Mouse (Mus musculus) lung, adult 2 months (tissue): ENCODE measurements around the gene Tmem88b. TPM values are rescaled to one million over a fixed set of nuclear protein-coding genes. Genes with fewer than 3 reads are reported as not detected.
"Not testable (repeated sequence)": the region's sequence is repeated elsewhere in the genome, so short reads cannot be mapped to it uniquely, and the experiment has no call there.

Source experiments
- DNase-seq: peaks from one replicate; pipeline ENCODE4 v3.0.0; 2022
- H3K4me1 ChIP-seq: fragments of 200-500 bp; 2 replicates; pipeline ENCODE4 v1.6.1; 2011; ENCODE audit warnings: low read length; ENCODE audit not compliant: control insufficient read depth, insufficient read depth
- H3K4me3 ChIP-seq: fragments of 200-500 bp; replicated peaks from 2 replicates; pipeline ENCODE3; 2011; ENCODE audit warnings: low read depth, mild to moderate bottlenecking, control low read depth, low read length; ENCODE audit errors: extremely low read depth
- CTCF ChIP-seq: fragments of 200-500 bp; IDR thresholded peaks from 2 replicates; pipeline ENCODE4 v1.5.1; 2011; ENCODE audit warnings: mild to moderate bottlenecking, low read length, control low read depth; ENCODE audit not compliant: insufficient read depth
- POLR2A ChIP-seq: fragments of 200-500 bp; IDR thresholded peaks from 2 replicates; pipeline ENCODE4 v1.6.1; 2011; ENCODE audit warnings: low read depth, mild to moderate bottlenecking, control low read depth, low read length, borderline replicate concordance; ENCODE audit errors: extremely low read depth
- WGBS: fragments of 180-500 bp; shearing (Covaris S2); methylation state at CpG from one replicate; pipeline ENCODE4 v1.1.7; 2018; 5-methylcytosine and 5-hydroxymethylcytosine counted together
- polyA plus RNA-seq: library from polyadenylated mRNA; depleted of rRNA; stranded (reverse); fragments of >200 nt; gene quantifications from 2 replicates; pipeline ENCODE4 v1.2.3, GENCODE M21; 2012

Tmem88b gene
- polyA plus RNA-seq, 1 experiment, result 0.38 TPM

DNA sequence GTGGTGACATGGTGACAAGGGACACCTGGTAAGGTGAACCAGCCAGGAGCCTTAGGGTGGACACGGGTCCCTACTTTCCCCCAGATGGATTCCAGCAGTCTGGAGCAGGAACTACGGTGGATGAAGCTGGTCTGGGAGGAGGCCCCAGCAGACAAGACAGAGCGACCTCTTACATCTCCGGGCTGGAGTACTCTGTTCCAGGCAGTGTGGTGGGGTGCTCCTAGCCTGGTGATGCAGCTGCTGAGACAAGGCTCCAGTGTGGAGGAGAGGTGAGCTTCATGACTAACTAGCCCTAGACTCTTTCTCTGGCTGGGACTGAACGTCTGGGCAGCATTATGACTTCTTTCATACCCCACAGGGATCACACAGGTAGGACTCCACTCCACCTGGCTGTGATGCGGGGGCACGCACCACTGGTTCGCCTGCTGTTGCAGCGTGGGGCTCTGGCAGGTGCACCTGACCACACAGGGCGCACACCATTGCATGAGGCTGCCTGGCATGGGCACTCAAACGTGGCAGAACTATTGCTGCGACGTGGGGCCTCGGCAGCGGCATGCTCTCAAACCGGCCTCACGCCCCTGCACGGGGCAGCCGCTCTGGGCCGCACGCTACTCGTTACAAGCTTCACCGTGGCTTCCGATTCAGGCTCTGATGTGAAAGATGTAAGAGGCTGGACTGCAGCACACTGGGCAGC, 5.7 kb upstream of the Tmem88b start:
- DNase-seq, result no peak
- Histone ChIP-seq H3K4me3 (no peak overlapping the region), H3K4me1 (no peaks in the 10 kb centered on the region)
- TF ChIP-seq POLR2A (no peak), CTCF (no peak)
- WGBS, result 78% methylated on average over 24 of the region's 24 CpGs

DNA sequence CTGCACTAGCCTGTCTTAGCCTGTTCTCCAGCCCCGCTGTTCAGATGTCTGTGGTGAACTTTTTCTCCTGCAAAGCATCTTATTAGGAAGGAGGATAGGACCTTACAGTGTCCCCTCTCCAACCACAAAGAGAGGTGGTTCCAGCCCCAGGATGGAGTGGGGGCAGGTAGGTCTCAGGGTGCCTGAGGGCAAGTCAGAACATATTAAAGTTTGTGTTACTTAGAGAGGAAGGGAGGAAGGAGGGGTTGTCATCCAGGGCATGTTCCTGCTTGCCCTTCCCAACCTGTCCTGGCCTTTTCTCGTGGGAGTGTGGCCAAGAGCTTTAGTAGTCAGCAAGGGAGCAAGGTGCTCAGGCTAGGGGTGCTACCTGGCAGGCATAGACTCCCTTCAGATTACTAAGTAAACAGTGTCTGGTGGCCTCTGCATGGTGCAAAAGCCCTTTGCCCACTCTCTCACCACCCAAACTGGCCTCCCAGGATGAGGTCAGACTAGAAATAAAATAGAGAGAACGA, 5.0 kb upstream of the Tmem88b start:
- Histone ChIP-seq H3K4me3 (no peak overlapping the region), H3K4me1 (no peaks in the 10 kb centered on the region)
- 47% methylated on average over 3 of the region's 3 CpGs for WGBS
- TF ChIP-seq POLR2A (no peak), CTCF (no peak)
- DNase-seq, result no peak

DNA sequence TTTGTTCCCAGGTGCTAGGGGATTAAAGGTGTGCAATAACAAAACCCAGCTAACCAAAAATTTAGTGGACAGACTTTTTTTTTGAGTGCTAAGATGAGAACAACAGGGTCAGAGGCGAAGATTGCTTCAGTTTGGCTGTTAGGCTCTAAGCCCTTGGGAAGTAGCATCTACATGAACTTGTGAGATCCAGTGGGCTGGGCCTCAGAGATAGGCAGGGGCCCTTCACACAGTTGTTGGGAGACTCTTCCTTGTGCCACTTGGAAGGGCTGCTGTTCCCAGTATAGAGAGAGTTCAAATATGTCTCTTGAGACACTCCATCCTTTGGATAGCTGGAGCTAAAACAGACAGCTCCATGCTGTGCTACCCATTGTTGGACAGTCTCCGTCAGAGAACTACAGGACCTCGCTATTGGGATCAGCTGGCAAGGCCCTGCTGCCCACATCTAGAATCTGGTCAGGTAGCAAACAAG, 4.4 kb upstream of the Tmem88b start, which contains the start of gene Ankrd65:
Ankrd65 (plus strand) TSS at position 419 of the 469 bp plus-strand sequence.
- H3K4me3 ChIP-seq, result no peak within 1 kb of the TSS
- DNase-seq, result no peak
- no peaks in the 10 kb centered on the region for H3K4me1 ChIP-seq
- no peak for TF ChIP-seq POLR2A
- no peak for TF ChIP-seq CTCF
- 77% methylated on average over 3 of the region's 3 CpGs for WGBS

DNA sequence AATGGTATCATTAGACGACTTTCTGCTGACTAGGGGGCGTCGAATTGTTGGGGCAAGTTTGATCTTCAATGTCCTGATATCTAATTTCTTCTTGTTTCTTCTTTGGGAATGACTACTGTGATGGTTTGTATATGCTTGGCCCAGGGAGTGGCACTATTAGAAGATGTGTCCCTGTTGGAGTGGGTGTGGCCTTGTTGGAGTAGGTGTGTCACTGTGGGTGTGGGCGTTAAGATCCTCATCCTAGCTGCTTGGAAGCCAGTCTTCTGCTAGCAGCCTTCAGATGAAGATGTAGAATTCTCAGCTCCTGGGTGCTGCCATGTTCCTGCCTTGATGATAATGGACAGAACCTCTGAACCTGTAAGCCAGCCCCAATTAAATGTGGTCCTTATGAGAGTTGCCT, 3.2 kb upstream of the Tmem88b start:
- DNase-seq, result not testable (repeated sequence)
- 77% methylated on average over 4 of the region's 4 CpGs for WGBS

DNA sequence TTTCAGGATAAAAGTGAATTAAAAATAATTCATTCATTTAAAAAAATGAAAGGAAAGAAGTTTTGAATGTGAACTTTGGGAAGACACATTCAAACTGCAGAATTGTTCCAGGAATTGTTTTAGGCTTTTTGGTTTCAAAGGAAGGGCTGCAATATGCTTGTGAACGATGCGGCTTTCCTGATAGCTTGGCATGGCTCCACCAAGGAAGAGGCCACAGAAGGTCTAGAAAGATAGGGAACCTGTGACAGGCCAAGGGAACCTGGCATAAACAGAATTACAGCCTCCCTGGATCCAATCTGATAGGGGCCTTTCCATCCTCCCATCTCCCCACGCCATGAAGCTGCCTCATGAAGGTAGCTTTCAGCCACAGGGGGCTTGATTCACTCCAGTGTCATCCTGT, 2.6 kb upstream of the Tmem88b start:
- H3K4me3 ChIP-seq, result no peak overlapping the region
- 61% methylated on average over 3 of the region's 3 CpGs for WGBS
- no peak for DNase-seq
- TF ChIP-seq CTCF, result no peak
- TF ChIP-seq POLR2A, result no peak
- H3K4me1 ChIP-seq, result no peaks in the 10 kb centered on the region

More for the DNA sequence above, 3.2 kb upstream of the Tmem88b start:
- not testable (repeated sequence) for H3K4me1 ChIP-seq, H3K4me3 ChIP-seq

DNA sequence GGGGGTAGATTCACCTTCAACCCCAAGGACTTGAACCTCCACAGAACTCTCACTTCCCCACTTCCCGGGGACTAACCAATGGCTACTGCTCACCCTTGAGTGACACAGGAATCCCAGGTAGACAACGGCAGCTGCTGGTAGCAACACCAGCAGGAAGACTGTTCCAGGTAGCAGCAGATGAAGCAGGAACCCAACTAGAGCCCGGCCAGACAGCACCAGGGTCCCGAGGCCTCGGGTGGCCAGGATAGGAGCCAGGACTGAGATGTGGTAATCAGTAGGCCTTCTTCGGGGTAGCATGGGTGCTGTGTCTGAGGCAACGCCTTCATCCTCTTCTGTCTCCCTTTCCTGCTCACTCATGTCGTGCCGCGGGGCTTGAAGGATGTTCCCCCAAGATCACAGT, 428 bp downstream of the Tmem88b start:
- 83% methylated on average over 10 of the region's 10 CpGs for WGBS
- no peak for DNase-seq
- no peak overlapping the region for H3K4me3 ChIP-seq
- no peak for TF ChIP-seq POLR2A
- TF ChIP-seq CTCF, result no peak
- H3K4me1 ChIP-seq, result no peaks in the 10 kb centered on the region

DNA sequence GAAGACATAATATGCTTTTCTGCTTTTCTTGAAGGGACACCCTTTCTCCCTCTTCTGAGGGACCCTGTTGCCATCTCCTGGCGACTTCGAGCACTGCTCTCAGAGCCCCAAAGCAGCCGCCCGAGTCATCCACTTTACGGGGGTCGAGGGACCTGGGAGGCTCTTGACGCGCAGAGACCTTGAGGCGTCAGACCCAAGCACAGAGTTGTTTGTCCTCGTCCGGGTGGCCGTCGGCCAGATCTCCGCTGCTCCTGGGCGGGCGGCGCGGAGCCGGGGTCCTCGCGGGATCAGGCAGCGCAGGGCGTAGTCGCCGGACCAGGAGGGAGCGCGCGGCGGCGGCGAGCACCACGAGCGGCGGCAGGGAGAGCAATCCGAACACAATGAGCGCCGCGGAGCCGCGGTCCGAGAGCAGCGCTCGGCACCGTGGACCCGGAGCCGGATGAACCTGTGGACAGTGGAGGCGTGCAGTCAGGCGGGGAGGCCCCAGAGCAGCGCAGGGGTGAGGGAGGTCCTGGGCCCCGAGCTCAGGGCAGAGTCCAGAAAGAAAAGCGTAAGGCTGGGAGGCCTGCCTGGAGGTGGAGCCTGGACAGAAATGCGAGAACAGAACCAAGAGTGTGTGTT, 1.5 kb downstream of the Tmem88b start:
- peak overlapping the region; percentile 70 for H3K4me3 ChIP-seq
- WGBS, result under 1% methylated on average over 52 of the region's 52 CpGs

DNA sequence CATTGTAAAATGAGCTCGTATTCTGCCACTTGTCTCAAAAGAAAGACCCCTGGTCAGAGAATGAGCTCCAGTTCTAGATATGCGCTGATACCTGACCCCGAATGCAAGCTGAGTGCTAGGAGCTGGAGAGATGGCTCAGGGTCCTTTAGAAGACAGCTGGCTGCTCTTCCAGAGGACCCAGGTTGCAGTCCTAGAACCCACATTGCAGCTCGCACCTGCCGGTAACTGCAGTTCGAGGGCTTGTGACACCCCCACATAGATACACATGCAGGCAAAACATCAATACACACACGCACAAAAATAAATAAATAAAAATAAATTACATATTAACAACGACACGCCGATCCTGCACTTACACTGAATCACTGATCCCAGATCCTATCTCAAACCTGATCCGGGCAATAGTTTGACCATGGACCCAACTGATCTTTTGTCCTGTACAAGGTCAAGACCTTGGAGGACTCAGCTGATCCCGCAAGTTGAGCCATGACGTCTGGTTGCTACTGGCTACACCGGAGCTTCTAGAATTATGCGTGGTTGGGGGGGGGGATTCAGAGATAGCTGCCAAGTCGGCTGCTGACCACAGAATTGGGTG, 2.1 kb downstream of the Tmem88b start:
- TF ChIP-seq POLR2A (no peak), CTCF (no peak)
- Histone ChIP-seq H3K4me3 (no peak overlapping the region), H3K4me1 (no peaks in the 10 kb centered on the region)
- DNase-seq, result no peak
- WGBS, result 35% methylated on average over 16 of the region's 16 CpGs

More for the DNA sequence above, 1.5 kb downstream of the Tmem88b start:
- TF ChIP-seq CTCF (peak; percentile 68), POLR2A (no peak)
- DNase-seq, result peak; percentile 81
- no peaks in the 10 kb centered on the region for H3K4me1 ChIP-seq

DNA sequence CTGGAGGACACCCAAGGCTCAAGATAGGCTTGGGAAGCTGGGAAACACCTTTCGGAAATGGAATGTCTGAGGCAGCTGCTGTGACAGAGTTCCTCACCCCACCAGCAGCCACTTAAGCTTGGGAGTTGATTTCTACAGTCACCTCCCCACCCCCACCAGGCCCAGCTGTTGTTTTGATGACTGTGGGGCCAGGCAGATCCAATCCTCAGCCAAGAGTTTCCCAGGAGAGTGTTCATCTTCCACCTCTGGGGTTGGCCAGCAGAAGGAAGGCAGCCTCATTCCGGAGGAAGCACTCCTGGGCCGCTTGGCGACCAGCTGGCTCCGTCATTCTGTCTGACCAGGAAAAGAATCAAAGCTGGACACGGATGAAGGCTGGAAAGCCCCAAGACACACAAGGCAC, 4.8 kb downstream of the Tmem88b start:
- Histone ChIP-seq H3K4me1 (peaks cover 1% of the 10 kb centered on the region; the same call in 1 of the 2 replicates), H3K4me3 (no peak overlapping the region)
- no peak for TF ChIP-seq POLR2A
- no peak for TF ChIP-seq CTCF
- 22% methylated on average over 6 of the region's 6 CpGs for whole genome bisulfite sequencing
- no peak for DNase-seq

DNA sequence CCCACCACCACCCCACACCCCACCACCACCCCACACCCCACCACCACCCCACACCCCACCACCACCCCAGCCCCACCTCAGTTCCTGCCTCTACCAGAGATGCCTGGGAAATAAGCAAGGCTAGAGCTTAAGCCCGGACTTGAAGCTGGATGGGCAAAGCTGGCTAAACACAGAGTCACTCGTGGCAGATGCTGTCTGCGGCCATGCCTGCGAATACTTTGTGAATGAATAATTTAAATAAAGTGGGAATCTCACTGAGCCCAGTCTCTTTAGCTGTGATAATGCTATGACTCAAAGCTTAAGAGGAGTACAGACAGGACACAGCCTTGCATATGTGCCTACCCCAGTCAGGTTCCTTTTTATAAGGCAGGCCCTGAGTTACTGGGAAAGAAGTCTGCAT, 6.2 kb downstream of the Tmem88b start:
- WGBS, result 80% methylated on average over 4 of the region's 4 CpGs
- DNase-seq, result no peak
- TF ChIP-seq POLR2A (no peak), CTCF (no peak)
- peaks cover 9% of the 10 kb centered on the region for H3K4me1 ChIP-seq
- H3K4me3 ChIP-seq, result no peak overlapping the region
